ENCODE assay signal across 12 mouse cellular contexts in the genomic region with DNA sequence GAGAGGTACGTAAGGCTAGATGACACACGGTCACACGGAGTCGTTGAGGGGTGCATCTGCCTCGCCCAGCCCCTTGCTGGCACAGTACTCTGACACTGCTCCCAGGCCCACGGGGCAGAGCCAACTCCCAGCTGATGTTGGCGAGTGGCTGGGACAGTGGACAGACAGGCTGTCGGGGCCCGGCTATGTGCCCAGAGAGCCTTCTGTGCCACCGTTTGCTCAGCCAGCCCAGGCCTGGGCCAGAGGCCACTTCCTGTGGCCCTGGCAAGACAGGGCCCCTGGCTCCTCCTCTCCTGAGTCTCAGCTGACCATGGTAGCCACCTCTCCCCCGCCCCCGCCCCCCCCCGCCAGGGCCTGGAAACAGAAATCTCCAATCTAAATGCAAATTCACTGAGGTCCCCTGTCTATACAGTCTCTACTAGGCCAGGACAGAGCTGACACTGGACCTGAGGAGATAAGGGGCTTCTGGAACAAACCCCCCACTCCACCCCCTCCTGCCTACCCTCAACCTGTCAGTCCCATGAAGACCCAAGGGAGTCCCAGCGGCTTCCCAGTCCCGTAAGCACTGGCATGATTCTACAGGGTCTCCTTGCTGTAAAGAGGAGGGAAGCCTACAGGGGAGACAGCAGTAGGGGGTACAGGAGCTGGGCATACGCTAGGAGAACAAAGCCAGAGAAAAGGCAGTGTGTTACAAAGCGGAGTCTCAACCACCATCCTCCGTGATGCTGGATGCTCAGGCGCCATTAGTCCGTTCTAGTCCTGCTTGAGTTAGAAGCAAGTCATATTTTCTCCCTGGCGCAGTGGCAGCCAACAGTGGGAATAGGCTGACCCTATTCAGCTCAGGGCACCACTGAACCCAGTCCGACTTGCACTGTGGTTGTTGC. TPM values are rescaled to one million over a fixed set of nuclear protein-coding genes. Genes with fewer than 3 reads are reported as not detected.
DNase-seq lines count a peak whose midpoint lies in the region; ATAC-seq lines count a peak whose summit lies in the region.
"Had no signal": no experiment of that assay in that cellular context is flagged by ENCODE, and none has a peak within 500 bp of the region (broad histone marks: within the 10 kb centered on the region; RNA-seq: fewer than 3 reads in every experiment).

No protein-coding gene starts in this region.

- H3K36me3 ChIP-seq in neural tube, embryonic 11.5 days (ENCODE audit: control insufficient read depth, insufficient read depth, low read length) = no peaks in the 10 kb centered on the region
- H3K36me3 ChIP-seq in hindbrain, embryonic 15.5 days = no peaks in the 10 kb centered on the region
- no peaks in the 10 kb centered on the region for H3K36me3 ChIP-seq in kidney, embryonic 15.5 days
- H3K36me3 ChIP-seq: heart, embryonic 15.5 days; liver, embryonic 13.5 days had no signal

- ATAC-seq in neural tube, embryonic 11.5 days (ENCODE audit: insufficient read depth, low FRiP score, low TSS enrichment) = peak; percentile 36; the same call in 1 of the 2 replicates
- peak; percentile 64; the same call in 1 of the 2 replicates for ATAC-seq in hindbrain, embryonic 15.5 days (ENCODE audit: low FRiP score, low read depth)
- no peak for ATAC-seq in kidney, embryonic 15.5 days (replicated peaks; ENCODE audit: low FRiP score)
- no peak for ATAC-seq in megakaryocyte, adult 5-6 weeks (ENCODE audit: poor library complexity, severe bottlenecking)

- H3K27ac ChIP-seq in neural tube, embryonic 11.5 days (ENCODE audit: low read depth, low read length) = no peak overlapping the region
- peak overlapping the region; percentile 51; the same call in 1 of the 2 replicates for H3K27ac ChIP-seq in hindbrain, embryonic 15.5 days (replicated peaks)
- H3K27ac ChIP-seq in kidney, embryonic 15.5 days = no peak overlapping the region
- H3K27ac ChIP-seq: heart, embryonic 15.5 days; liver, embryonic 13.5 days had no signal

- 0 out of 2 replicates have a peak, but pooled peaks cover 4% of the 10 kb centered on the region for H3K4me1 ChIP-seq in neural tube, embryonic 11.5 days (ENCODE audit: control insufficient read depth, insufficient read depth, low read length)
- peaks cover 17% of the 10 kb centered on the region for H3K4me1 ChIP-seq in hindbrain, embryonic 15.5 days (replicated peaks)
- 0 out of 2 replicates have a peak, but pooled peaks cover 2% of the 10 kb centered on the region for H3K4me1 ChIP-seq in kidney, embryonic 15.5 days
- H3K4me1 ChIP-seq: heart, embryonic 15.5 days; liver, embryonic 13.5 days had no signal

- WGBS in neural tube, embryonic 11.5 days = 67% methylated on average over 22 of the region's 22 CpGs
- WGBS in hindbrain, embryonic 15.5 days = 54% methylated on average over 21 of the region's 22 CpGs
- WGBS in kidney, embryonic 15.5 days = 70% methylated on average over 21 of the region's 22 CpGs

- H3K9ac ChIP-seq in neural tube, embryonic 11.5 days (ENCODE audit: low read length) = no peak overlapping the region
- no peak overlapping the region for H3K9ac ChIP-seq in hindbrain, embryonic 15.5 days
- H3K9ac ChIP-seq in kidney, embryonic 15.5 days = no peak overlapping the region
- H3K9ac ChIP-seq: heart, embryonic 15.5 days; liver, embryonic 13.5 days had no signal

- no peak overlapping the region for H3K4me3 ChIP-seq in neural tube, embryonic 11.5 days (ENCODE audit: low read depth, low read length)
- H3K4me3 ChIP-seq in hindbrain, embryonic 15.5 days = no peak overlapping the region
- H3K4me3 ChIP-seq in kidney, embryonic 15.5 days (replicated peaks) = no peak overlapping the region
- H3K4me3 ChIP-seq: heart, embryonic 15.5 days; liver, embryonic 13.5 days had no signal

- no peak overlapping the region for H3K4me2 ChIP-seq in neural tube, embryonic 11.5 days (ENCODE audit: low read depth)
- no peak overlapping the region for H3K4me2 ChIP-seq in hindbrain, embryonic 15.5 days
- no peak overlapping the region for H3K4me2 ChIP-seq in kidney, embryonic 15.5 days
- H3K4me2 ChIP-seq: heart, embryonic 15.5 days; liver, embryonic 13.5 days had no signal

- DNase-seq in neural tube, embryonic 11.5 days (ENCODE audit: low spot score) = no peak
- no peak for DNase-seq in neural tube, embryonic 10.5 days (ENCODE audit: extremely low spot score, low spot score)
- peak; percentile 94 for DNase-seq in cerebellum, adult 9-11 months
- no peak for DNase-seq in adrenal gland, postnatal 4 days (ENCODE audit: low spot score in 2 of 2)
- DNase-seq: kidney, postnatal 4 days; liver, embryonic 13.5 days; thymus, postnatal 25 days had no signal

- no peaks in the 10 kb centered on the region for H3K9me3 ChIP-seq in neural tube, embryonic 11.5 days (ENCODE audit: control insufficient read depth, low read length)
- no peaks in the 10 kb centered on the region for H3K9me3 ChIP-seq in hindbrain, embryonic 15.5 days
- no peaks in the 10 kb centered on the region for H3K9me3 ChIP-seq in kidney, embryonic 15.5 days (replicated peaks)
- H3K9me3 ChIP-seq: heart, embryonic 15.5 days; liver, embryonic 13.5 days had no signal

- H3K27me3 ChIP-seq in neural tube, embryonic 11.5 days (ENCODE audit: control insufficient read depth, insufficient read depth, low read length) = peaks cover 3% of the 10 kb centered on the region
- H3K27me3 ChIP-seq in hindbrain, embryonic 15.5 days = no peaks in the 10 kb centered on the region
- H3K27me3 ChIP-seq in kidney, embryonic 15.5 days = peaks cover 55% of the 10 kb centered on the region

RNA-seq across cellular contexts. Expression of gene Scrt2, which starts 24.7 kb away (rescaled TPM):
- 23.0 and 25.1 TPM in 2 replicates for polyA plus RNA-seq in neural tube, embryonic 11.5 days (2014; fragmentation: Nextera tagmentation; extraction: Ambion mirVana)
- 10.8 and 11.1 TPM in 2 replicates for polyA plus RNA-seq in hindbrain, embryonic 15.5 days (2015; fragmentation: Nextera tagmentation; extraction: Ambion mirVana)
- 0.04 and 0.05 TPM in 2 replicates for polyA plus RNA-seq in kidney, embryonic 15.5 days (2015; fragmentation: Nextera tagmentation; extraction: Ambion mirVana)
- not detected in 2 replicates for total RNA-seq in megakaryocyte, adult 5-6 weeks (2015)
- not detected in 2 replicates for total RNA-seq in megakaryocyte, adult 5-6 weeks (2017)
- total RNA-seq in adrenal gland, postnatal 4 days (2021) = under 1 TPM; 0.53 to 0.59 TPM
- total RNA-seq: monocyte, adult 5-6 weeks had no signal
- polyA plus RNA-seq: heart, embryonic 15.5 days; liver, embryonic 13.5 days had no signal

RNA-seq across cellular contexts. Expression of gene Srxn1, which starts 48.7 kb away (rescaled TPM):
- polyA plus RNA-seq in neural tube, embryonic 11.5 days (2014; fragmentation: Nextera tagmentation; extraction: Ambion mirVana) = 17.5 and 18.8 TPM in 2 replicates
- polyA plus RNA-seq in hindbrain, embryonic 15.5 days (2015; fragmentation: Nextera tagmentation; extraction: Ambion mirVana) = 24.4 and 24.7 TPM in 2 replicates
- polyA plus RNA-seq in kidney, embryonic 15.5 days (2015; fragmentation: Nextera tagmentation; extraction: Ambion mirVana) = 12.7 and 14.5 TPM in 2 replicates
- total RNA-seq in megakaryocyte, adult 5-6 weeks (2015) = 0.96 and 1.9 TPM in 2 replicates
- total RNA-seq in megakaryocyte, adult 5-6 weeks (2017) = 2.0 and 2.5 TPM in 2 replicates
- 10 to 100 TPM; 47.2 to 58.2 TPM for total RNA-seq in adrenal gland, postnatal 4 days (2021)

Comparison
In these comparisons a context has a peak if more than half of its experiments do, and no peak if none do; other contexts are left out.
1. ATAC-seq: peak in neural tube, embryonic 11.5 days (single experiment) and hindbrain, embryonic 15.5 days (single experiment); none in kidney, embryonic 15.5 days (single experiment) and megakaryocyte, adult 5-6 weeks (single experiment).
2. RNA of gene Scrt2, which starts 24.7 kb away (polyA plus RNA-seq): 23.0 to 25.1 TPM in neural tube, embryonic 11.5 days and 10.8 to 11.1 TPM in hindbrain, embryonic 15.5 days; 0.04 to 0.05 TPM in kidney, embryonic 15.5 days; every median in the first group is over 10 times any median in the second.